Mouse (Mus musculus) ES-E14 (cell line): ENCODE data around the gene Ap1b1.

Experiments
- CHD2 ChIP-seq: IDR thresholded peaks from 2 replicates; pipeline ENCODE4 v1.6.1; 2014; ENCODE audit warnings: mild to moderate bottlenecking, low read depth, low read length, inconsistent platforms
- HCFC1 ChIP-seq: IDR thresholded peaks from 2 replicates; pipeline ENCODE4 v1.6.1; 2012; ENCODE audit warnings: low read length, inconsistent platforms, borderline replicate concordance; ENCODE audit not compliant: insufficient read depth
- MAFK ChIP-seq: IDR thresholded peaks from 2 replicates; pipeline ENCODE4 v1.6.1; 2014; ENCODE audit warnings: mild to moderate bottlenecking, low read depth, low read length, inconsistent platforms; ENCODE audit not compliant: insufficient read depth
- ZC3H11A ChIP-seq: IDR thresholded peaks from 2 replicates; pipeline ENCODE4 v1.6.1; 2012; ENCODE audit warnings: low read depth, mild to moderate bottlenecking, inconsistent platforms, low read length, borderline replicate concordance
- ZNF384 ChIP-seq: IDR thresholded peaks from 2 replicates; pipeline ENCODE4 v1.6.1; 2012; ENCODE audit warnings: low read depth, low read length, inconsistent platforms

GRCm38 (mm10) chr11:4998762-4999161, 12.1 kb downstream of the Ap1b1 start:
- TF ChIP-seq ZNF384 (no peak), ZC3H11A (no peak), HCFC1 (no peak), MAFK (no peak), CHD2 (no peak)
